Mouse (Mus musculus) E14TG2a.4 (cell line): ENCODE results near the gene Hoxb7.

ENCODE experiments used
- CTCF ChIP-seq: conservative IDR thresholded peaks from 2 replicates; pipeline ENCODE4 v1.5.1; 2014; ENCODE audit warnings: low read length
- NANOG ChIP-seq: IDR thresholded peaks from 2 replicates; pipeline ENCODE4 v1.6.1; 2014; ENCODE audit warnings: borderline replicate concordance, low read length, mixed read lengths
- POU5F1 ChIP-seq: IDR thresholded peaks from 2 replicates; pipeline ENCODE4 v1.6.1; 2014; ENCODE audit warnings: low read length, borderline replicate concordance

GRCm38 (mm10) chr11:96268031-96268745, 18.2 kb upstream of the Hoxb7 start:
- no peak for TF ChIP-seq NANOG
- TF ChIP-seq CTCF, result no peak
- no peak for TF ChIP-seq POU5F1
